Mouse (Mus musculus): Measurements from ENCODE around the gene Usp22. TPM values are rescaled to one million over a fixed set of nuclear protein-coding genes. Genes with fewer than 3 reads are reported as not detected.

Gene Usp22
- polyA plus RNA-seq, 1 experiment from 2014 or later = 284 TPM

DNA sequence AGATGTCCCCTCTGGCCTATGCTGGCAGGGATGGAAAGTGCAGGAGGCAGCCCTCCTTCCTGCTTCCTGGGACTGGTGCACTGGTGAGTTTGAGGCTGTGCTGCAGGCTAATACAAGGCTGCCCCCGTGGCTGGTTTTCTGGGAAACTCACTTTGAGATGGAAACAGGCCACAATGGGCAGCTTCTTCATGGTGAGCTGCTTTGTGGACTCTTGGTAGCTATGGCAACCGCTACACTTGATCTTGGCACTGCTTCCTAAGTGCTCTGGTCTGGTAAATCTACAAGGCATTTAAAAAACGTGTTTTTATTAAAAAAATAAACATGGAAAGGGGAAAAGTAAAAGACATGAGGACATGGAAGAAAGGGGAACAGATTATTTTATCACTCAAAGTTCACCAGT, 16.7 kb downstream of the Usp22 start:
- Histone ChIP-seq H3K36me3 (ENCODE audit: control insufficient read depth, insufficient read depth, low read length) (peaks cover 68% of the 10 kb centered on the region), H3K4me1 (ENCODE audit: control insufficient read depth, insufficient read depth, low read length) (no peaks in the 10 kb centered on the region), H3K27me3 (ENCODE audit: control insufficient read depth, insufficient read depth, low read length) (no peaks in the 10 kb centered on the region), H3K4me3 (ENCODE audit: low read depth, low read length) (no peak overlapping the region), H3K9me3 (ENCODE audit: control insufficient read depth, low read length) (no peaks in the 10 kb centered on the region), H3K27ac (ENCODE audit: low read depth, low read length) (no peak overlapping the region), H3K9ac (ENCODE audit: low read length) (no peak overlapping the region), H3K4me2 (no peak overlapping the region)
- WGBS = 70% methylated on average over 3 of the region's 3 CpGs
- ATAC-seq (ENCODE audit: low FRiP score) (no peak), DNase-seq (ENCODE audit: low spot score, missing footprints) (no peak)

DNA sequence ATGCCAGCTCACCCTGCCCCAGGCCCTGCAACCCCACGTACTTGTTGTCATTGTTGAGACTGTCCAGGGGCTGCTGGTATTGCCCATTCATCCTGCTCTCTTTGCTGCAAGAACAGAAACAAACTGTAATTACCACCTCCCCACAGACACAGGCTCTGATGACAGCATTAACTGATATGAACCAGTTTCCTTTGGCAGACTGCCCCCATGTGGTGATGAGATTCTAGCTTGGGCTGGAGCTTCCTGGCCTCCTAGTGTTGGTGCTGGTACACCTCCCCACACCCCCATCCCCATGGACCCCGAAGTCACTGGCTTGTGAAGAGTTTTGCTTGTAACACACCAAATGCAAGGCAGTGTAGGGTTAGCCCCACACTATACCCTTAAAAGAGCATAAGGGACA, 19.1 kb downstream of the Usp22 start:
- Histone ChIP-seq H3K9me3 (ENCODE audit: control insufficient read depth, low read length) (no peaks in the 10 kb centered on the region), H3K27ac (ENCODE audit: low read depth, low read length) (no peak overlapping the region), H3K36me3 (ENCODE audit: control insufficient read depth, insufficient read depth, low read length) (peaks cover 59% of the 10 kb centered on the region), H3K27me3 (ENCODE audit: control insufficient read depth, insufficient read depth, low read length) (no peaks in the 10 kb centered on the region), H3K4me3 (ENCODE audit: low read depth, low read length) (no peak overlapping the region), H3K9ac (ENCODE audit: low read length) (no peak overlapping the region), H3K4me1 (ENCODE audit: control insufficient read depth, insufficient read depth, low read length) (no peaks in the 10 kb centered on the region), H3K4me2 (no peak overlapping the region)
- DNase-seq (ENCODE audit: low spot score, missing footprints) = no peak
- WGBS = 86% methylated on average over 2 of the region's 2 CpGs
- ATAC-seq (ENCODE audit: low FRiP score) = no peak

GRCm38 (mm10) chr11:61150233-61151001, 24.4 kb downstream of the Usp22 start:
- Histone ChIP-seq H3K9ac (ENCODE audit: low read length) (no peak overlapping the region), H3K9me3 (ENCODE audit: control insufficient read depth, low read length) (no peaks in the 10 kb centered on the region), H3K4me1 (ENCODE audit: control insufficient read depth, insufficient read depth, low read length) (no peaks in the 10 kb centered on the region; the same call in 1 of the 2 replicates), H3K4me2 (no peak overlapping the region), H3K36me3 (ENCODE audit: control insufficient read depth, insufficient read depth, low read length) (peaks cover 24% of the 10 kb centered on the region), H3K27me3 (ENCODE audit: control insufficient read depth, insufficient read depth, low read length) (no peaks in the 10 kb centered on the region; the same call in 1 of the 2 replicates), H3K4me3 (ENCODE audit: low read depth, low read length) (no peak overlapping the region), H3K27ac (ENCODE audit: low read depth, low read length) (no peak overlapping the region)
- WGBS = 74% methylated on average over 6 of the region's 6 CpGs
- ATAC-seq (ENCODE audit: low FRiP score) (no peak), DNase-seq (ENCODE audit: low spot score, missing footprints) (peak; percentile 67)

GRCm38 (mm10) chr11:61147300-61147683, 27.6 kb downstream of the Usp22 start:
- Histone ChIP-seq H3K27me3 (ENCODE audit: control insufficient read depth, insufficient read depth, low read length) (no peaks in the 10 kb centered on the region; the same call in 1 of the 2 replicates), H3K27ac (ENCODE audit: low read depth, low read length) (no peak overlapping the region), H3K4me1 (ENCODE audit: control insufficient read depth, insufficient read depth, low read length) (no peaks in the 10 kb centered on the region; the same call in 1 of the 2 replicates), H3K36me3 (ENCODE audit: control insufficient read depth, insufficient read depth, low read length) (peaks cover under 1% of the 10 kb centered on the region), H3K9ac (ENCODE audit: low read length) (peak overlapping the region; percentile 64), H3K4me2 (peak overlapping the region; percentile 87), H3K9me3 (ENCODE audit: control insufficient read depth, low read length) (no peaks in the 10 kb centered on the region), H3K4me3 (ENCODE audit: low read depth, low read length) (peak overlapping the region; percentile 35)
- WGBS = 4% methylated on average over 32 of the region's 32 CpGs
- DNase-seq (ENCODE audit: low spot score, missing footprints) = peak; percentile 92
- peak; percentile 63; the same call in 1 of the 2 replicates for ATAC-seq (ENCODE audit: low FRiP score)

DNA sequence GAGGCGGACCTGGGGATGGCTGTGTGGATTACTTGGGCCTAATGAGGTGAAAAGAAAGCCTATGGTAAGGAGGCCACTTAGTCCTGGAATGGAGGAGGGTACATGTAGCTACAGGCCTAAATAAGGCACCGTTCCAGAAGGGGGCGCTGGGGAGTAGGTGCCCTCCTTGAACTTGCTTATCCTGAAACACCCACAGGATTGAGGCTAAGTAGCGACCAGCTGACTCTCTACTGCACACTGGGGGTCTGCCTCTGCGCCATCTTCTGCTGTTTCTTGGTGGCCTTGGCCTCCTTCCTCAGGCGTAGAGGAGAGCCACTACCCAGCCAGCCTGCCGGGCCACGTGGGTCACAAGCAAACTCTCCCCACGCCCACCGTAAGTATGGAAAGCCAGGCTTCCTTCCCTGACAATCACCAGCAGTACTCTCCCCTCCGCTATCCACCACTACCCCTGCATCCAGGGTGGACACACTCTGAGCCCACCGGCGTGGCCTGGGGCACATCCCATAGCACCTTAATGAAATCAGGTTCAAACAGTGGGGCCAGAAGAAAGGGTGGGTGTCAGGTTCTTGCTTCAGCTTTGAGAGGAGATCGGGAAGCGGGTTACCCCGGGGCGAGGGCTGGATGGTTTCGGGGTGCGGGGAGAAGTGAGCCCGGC, 28.1 kb downstream of the Usp22 start:
- Histone ChIP-seq H3K27me3 (ENCODE audit: control insufficient read depth, insufficient read depth, low read length) (no peaks in the 10 kb centered on the region; the same call in 1 of the 2 replicates), H3K9me3 (ENCODE audit: control insufficient read depth, low read length) (no peaks in the 10 kb centered on the region), H3K4me3 (ENCODE audit: low read depth, low read length) (peak overlapping the region; percentile 35), H3K4me1 (ENCODE audit: control insufficient read depth, insufficient read depth, low read length) (no peaks in the 10 kb centered on the region; the same call in 1 of the 2 replicates), H3K36me3 (ENCODE audit: control insufficient read depth, insufficient read depth, low read length) (no peaks in the 10 kb centered on the region), H3K4me2 (peak overlapping the region; percentile 87), H3K27ac (ENCODE audit: low read depth, low read length) (no peak overlapping the region), H3K9ac (ENCODE audit: low read length) (peak overlapping the region; percentile 64)
- DNase-seq (ENCODE audit: low spot score, missing footprints) (peak; percentile 95), ATAC-seq (ENCODE audit: low FRiP score) (peak; percentile 42; the same call in 1 of the 2 replicates)
- WGBS = 17% methylated on average over 20 of the region's 20 CpGs

GRCm38 (mm10) chr11:61145551-61145950, 29.3 kb downstream of the Usp22 start:
- Histone ChIP-seq H3K4me1 (ENCODE audit: control insufficient read depth, insufficient read depth, low read length) (no peaks in the 10 kb centered on the region; the same call in 1 of the 2 replicates), H3K36me3 (ENCODE audit: control insufficient read depth, insufficient read depth, low read length) (no peaks in the 10 kb centered on the region), H3K27ac (ENCODE audit: low read depth, low read length) (no peak overlapping the region), H3K4me3 (ENCODE audit: low read depth, low read length) (no peak overlapping the region), H3K4me2 (no peak overlapping the region), H3K9me3 (ENCODE audit: control insufficient read depth, low read length) (no peaks in the 10 kb centered on the region), H3K9ac (ENCODE audit: low read length) (no peak overlapping the region), H3K27me3 (ENCODE audit: control insufficient read depth, insufficient read depth, low read length) (no peaks in the 10 kb centered on the region; the same call in 1 of the 2 replicates)
- ATAC-seq (ENCODE audit: low FRiP score) (no peak), DNase-seq (ENCODE audit: low spot score, missing footprints) (peak; percentile 45)
- WGBS = 63% methylated on average over 8 of the region's 8 CpGs

DNA sequence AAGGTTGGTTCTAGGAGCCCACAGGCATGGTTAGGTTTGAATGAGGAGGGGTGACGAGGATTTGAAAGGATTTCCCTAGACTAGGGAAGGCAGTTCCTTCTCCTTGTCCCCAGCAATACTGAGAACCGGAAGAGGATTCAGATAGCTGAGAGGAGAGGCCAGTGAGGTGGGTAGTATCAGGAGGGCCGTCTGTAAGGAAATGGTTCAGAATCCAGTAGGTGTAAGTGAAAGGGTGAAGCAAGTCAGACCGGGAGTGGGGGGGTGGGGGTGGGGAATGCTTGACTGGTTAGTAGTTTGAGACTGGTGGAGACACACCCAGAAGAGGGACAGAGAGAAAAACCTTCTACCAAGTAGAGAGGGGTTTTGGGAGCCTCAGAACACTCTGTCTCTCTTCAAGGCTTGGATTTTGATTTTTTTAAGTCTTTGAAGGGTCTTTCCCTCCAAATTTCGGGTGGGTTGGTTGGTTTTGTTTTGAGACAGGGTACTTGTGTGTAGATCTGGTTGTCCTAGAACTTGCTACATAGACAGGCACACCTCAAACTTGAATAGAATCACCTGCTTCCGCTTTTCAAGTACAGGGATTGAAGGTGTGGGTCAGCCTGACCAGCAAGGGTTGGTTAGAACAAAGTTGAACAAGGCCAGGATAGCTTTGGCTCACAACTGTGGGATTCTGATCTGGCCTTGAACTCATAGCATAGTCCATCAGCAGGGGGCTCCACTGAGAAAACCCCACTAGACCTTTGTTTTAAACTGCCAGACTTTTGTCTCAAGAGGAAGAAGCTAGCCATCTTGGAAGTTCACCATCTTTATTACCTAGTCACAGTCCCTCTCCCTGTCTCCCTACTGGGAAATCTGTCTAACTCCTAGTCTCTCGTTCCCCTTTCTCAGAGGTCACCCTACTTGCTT, 31.0 kb downstream of the Usp22 start:
- Histone ChIP-seq H3K4me3 (ENCODE audit: low read depth, low read length) (no peak overlapping the region), H3K9me3 (ENCODE audit: control insufficient read depth, low read length) (no peaks in the 10 kb centered on the region), H3K9ac (ENCODE audit: low read length) (no peak overlapping the region), H3K27me3 (ENCODE audit: control insufficient read depth, insufficient read depth, low read length) (no peaks in the 10 kb centered on the region; the same call in 1 of the 2 replicates), H3K36me3 (ENCODE audit: control insufficient read depth, insufficient read depth, low read length) (no peaks in the 10 kb centered on the region), H3K27ac (ENCODE audit: low read depth, low read length) (no peak overlapping the region), H3K4me1 (ENCODE audit: control insufficient read depth, insufficient read depth, low read length) (no peaks in the 10 kb centered on the region; the same call in 1 of the 2 replicates), H3K4me2 (no peak overlapping the region)
- 75% methylated on average over 7 of the region's 7 CpGs for WGBS
- ATAC-seq (ENCODE audit: low FRiP score) (no peak), DNase-seq (ENCODE audit: low spot score, missing footprints) (peak; percentile 62)

DNA sequence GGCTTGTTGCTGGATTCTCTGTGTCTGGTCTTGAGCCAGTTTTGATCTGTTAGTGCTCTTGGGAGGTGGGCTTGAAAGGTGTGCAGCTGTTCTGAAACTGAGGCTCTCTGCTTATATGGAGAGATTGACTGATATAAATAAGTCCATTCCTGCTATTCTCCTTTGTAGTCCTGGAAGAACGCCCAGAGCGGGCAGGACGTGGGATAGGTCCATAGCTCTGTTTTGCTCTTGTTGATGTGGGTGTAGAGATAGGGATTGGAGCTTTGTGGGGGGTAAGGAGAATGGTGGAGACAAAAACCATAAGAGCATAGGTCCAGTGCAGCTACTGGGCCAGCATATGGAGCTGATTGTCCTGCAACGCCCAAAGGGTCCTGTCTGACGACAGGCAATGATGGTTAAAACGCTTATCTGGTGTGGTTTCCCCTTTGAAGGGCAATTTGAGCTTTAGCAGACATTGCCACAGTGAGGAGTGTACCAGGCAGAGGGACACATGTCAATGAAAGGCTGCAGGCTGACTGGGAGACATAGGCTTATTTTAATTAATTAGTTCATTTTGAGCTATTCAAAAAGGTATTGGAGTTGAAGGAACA, 31.8 kb downstream of the Usp22 start:
- no peak for ATAC-seq (ENCODE audit: low FRiP score)
- H3K4me1 ChIP-seq (ENCODE audit: control insufficient read depth, insufficient read depth, low read length) = no peaks in the 10 kb centered on the region; the same call in 1 of the 2 replicates
- no peak for DNase-seq (ENCODE audit: low spot score, missing footprints)
- WGBS = 78% methylated on average over 6 of the region's 6 CpGs
- H3K27me3 ChIP-seq (ENCODE audit: control insufficient read depth, insufficient read depth, low read length) = no peaks in the 10 kb centered on the region; the same call in 1 of the 2 replicates
- no peak overlapping the region for H3K4me2 ChIP-seq
- H3K4me3 ChIP-seq (ENCODE audit: low read depth, low read length) = no peak overlapping the region
- H3K9me3 ChIP-seq (ENCODE audit: control insufficient read depth, low read length) = no peaks in the 10 kb centered on the region
- H3K27ac ChIP-seq (ENCODE audit: low read depth, low read length) = no peak overlapping the region
- no peak overlapping the region for H3K9ac ChIP-seq (ENCODE audit: low read length)
- H3K36me3 ChIP-seq (ENCODE audit: control insufficient read depth, insufficient read depth, low read length) = no peaks in the 10 kb centered on the region

Measured in midbrain, embryonic 11.5 days (tissue).